Mouse (Mus musculus): ENCODE results near the gene Vmn2r78.

DNA sequence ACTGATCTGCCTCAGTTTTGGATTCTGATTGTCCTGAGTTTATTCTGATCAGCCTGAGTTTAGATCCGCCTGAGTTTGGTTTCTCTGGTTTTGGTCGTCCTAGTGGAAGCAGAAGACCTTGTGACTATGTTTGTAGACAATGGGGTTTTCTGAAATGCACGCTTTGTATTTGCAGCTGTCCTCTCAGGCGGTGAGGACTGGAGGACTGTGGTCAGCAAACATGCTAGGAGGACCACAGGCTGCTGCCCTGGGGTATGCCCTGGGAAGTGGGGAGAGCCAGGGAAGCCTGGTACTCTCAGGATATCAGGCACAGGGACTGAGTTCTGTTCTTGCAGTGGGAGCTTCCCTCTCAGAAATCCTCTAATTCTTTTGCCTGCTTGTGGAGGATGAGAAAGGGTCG, 22.4 kb downstream of the Vmn2r78 start:
- no peak for TF ChIP-seq CTCF (IDR thresholded peaks at IDR 0.05; ENCODE audit: extremely low read depth, insufficient read depth, insufficient read length, insufficient replicate concordance)
- no peak for TF ChIP-seq POLR2A (IDR thresholded peaks at IDR 0.05; ENCODE audit: low read depth, low read length)

All from spleen, adult 2 months (tissue).